Mouse (Mus musculus) liver, embryonic 14.5 days (tissue): ENCODE data around the gene Rbm12.

Source experiments
- CTCF ChIP-seq: IDR thresholded peaks from 2 replicates; pipeline ENCODE4 v1.5.1; 2016; ENCODE audit warnings: antibody characterized with exemption, low read depth, control low read depth
- EP300 ChIP-seq: IDR thresholded peaks from 2 replicates; pipeline ENCODE4 v1.6.1; 2016; ENCODE audit warnings: antibody characterized with exemption, low read depth

DNA sequence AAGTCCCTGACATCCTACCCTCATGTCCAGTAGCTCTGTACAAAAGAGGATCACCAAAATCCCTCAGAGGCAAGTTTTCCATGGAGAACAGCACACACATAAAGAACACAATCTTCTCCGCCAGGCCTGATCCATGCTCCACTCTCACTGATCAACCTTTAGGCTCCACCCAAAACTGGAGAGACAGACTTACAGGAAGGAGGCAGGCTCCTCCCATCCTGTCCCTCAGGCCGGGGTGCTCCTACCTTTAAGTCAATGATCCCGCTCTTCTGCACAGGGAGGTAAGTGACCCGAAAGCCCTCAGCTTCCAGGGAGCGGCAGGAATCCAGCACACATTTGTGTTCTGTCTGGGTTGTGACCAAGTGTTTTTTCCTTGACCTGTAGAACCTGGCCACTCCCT, 22.4 kb upstream of the Rbm12 start:
- TF ChIP-seq CTCF (no peak), EP300 (no peak)
